Mouse (Mus musculus): ENCODE data around the gene Lmna. TPM values are rescaled to one million over a fixed set of nuclear protein-coding genes. Genes with fewer than 3 reads are reported as not detected.

The Lmna gene
- total and polyA plus RNA-seq, 2 experiments from 2014 or later, result 59.7 to 61.1 TPM

DNA sequence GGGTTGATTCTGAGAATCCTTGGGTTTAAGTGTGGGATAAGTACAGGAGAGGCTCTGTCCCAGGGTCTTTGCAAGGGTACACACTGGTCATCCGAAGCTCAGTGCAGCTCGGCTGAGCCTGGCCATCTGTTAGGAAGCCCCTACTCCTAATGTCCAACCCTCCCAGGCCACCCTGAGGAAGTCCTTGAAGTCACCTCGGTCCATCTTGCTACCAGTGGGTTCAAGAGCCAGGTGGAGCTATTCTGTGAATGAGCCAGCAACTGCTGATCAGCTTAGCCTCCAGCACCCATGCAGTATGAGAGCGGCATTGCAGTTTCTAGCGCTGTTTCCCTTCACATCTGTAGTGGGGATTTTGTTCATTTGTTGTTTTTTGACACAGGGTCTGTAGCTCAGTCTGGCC, 30.3 kb upstream of the Lmna start:
- Histone ChIP-seq H3K4me3 (ENCODE audit: low read length) (no peak overlapping the region), H3K9ac (replicated peaks; ENCODE audit: low read length) (0 out of 2 replicates have a peak overlapping the region, but pooled peaks have one; percentile 28), H3K27me3 (ENCODE audit: insufficient read depth, low read length) (no peaks in the 10 kb centered on the region), H3K9me3 (ENCODE audit: low read length) (no peaks in the 10 kb centered on the region), H3K36me3 (ENCODE audit: insufficient read depth, low read length) (peaks cover 24% of the 10 kb centered on the region), H3K27ac (peak overlapping the region; percentile 68), H3K4me2 (ENCODE audit: low read depth, low read length) (no peak overlapping the region), H3K4me1 (ENCODE audit: insufficient read depth, low read length) (peaks cover 26% of the 10 kb centered on the region)
- ATAC-seq, result no peak
- 60% methylated on average over 5 of the region's 5 CpGs for WGBS
- TF ChIP-seq CTCF (IDR thresholded peaks at IDR 0.05; ENCODE audit: low read depth), result peak; percentile 38
- peak; percentile 53 for DNase-seq (ENCODE audit: low spot score)

DNA sequence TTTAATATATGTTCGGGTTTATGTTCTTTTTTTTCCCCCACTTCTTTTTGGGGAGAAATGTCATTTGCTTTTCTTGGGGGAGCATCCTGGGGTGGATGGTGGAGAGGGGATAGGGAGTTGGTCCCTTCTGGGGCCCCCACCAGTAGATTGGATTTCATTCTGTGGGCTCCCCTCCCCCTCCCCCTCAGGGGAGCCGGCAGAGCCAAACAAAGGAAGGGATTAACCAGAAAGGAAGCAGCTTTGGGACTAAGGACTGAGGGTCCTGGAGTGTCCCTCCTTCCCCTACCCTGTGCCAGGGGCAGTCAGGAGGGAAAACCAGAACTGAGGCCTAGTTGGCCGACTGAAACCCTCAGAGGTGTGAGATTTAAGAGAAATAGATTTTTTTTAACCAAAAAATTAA, 29.6 kb upstream of the Lmna start:
- Histone ChIP-seq H3K4me2 (ENCODE audit: low read depth, low read length) (no peak overlapping the region), H3K9ac (replicated peaks; ENCODE audit: low read length) (no peak overlapping the region), H3K4me3 (ENCODE audit: low read length) (no peak overlapping the region), H3K27me3 (ENCODE audit: insufficient read depth, low read length) (no peaks in the 10 kb centered on the region), H3K27ac (peak overlapping the region; percentile 68; the same call in 1 of the 2 replicates), H3K4me1 (ENCODE audit: insufficient read depth, low read length) (peaks cover 33% of the 10 kb centered on the region), H3K9me3 (ENCODE audit: low read length) (no peaks in the 10 kb centered on the region), H3K36me3 (ENCODE audit: insufficient read depth, low read length) (peaks cover 24% of the 10 kb centered on the region)
- DNase-seq (ENCODE audit: low spot score) (peak; percentile 46), ATAC-seq (no peak)
- TF ChIP-seq CTCF (IDR thresholded peaks at IDR 0.05; ENCODE audit: low read depth), result no peak
- 9% methylated on average over 3 of the region's 3 CpGs for WGBS

DNA sequence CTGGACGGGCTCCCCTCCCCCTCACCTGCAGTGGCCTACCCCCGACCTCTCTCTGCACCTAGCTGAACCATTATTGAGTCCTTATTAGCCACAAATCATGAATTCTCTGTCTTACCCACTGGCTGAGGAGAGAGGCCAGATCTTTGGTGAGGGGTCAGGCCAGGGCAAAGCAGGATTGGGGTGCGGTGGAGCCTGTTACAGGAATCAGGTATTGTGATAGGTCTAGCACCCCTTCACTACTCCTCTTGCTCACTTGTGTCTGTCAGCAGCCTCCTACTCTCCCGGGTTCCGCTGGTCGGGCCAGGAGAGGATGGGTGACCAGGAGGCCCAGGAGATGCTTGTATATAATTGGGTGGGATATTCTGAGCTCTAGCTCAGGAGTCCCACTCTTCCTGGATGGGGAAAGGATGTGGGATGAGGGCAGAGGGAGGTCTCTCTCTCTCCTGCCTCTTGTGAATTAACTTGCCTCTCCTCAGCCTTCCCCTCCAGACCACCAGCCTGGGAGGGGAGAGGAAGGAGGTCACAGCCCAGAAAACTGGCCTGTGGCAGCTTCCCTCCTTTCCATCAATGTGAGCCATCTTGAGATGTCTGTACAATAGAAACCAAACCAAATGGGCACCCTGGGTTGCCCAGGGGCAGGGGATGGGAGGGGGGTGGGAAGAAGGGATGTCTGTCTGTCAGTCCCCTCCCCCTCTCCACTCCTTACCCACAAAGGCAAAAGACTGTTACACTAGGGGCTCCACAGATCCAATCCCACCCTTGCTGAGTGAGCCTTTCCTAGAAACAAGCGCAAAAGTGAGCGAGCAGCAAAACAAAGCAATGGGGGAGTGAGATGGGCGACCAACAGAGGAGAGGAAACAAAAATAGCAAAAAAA, 28.8 kb upstream of the Lmna start:
- Histone ChIP-seq H3K9me3 (ENCODE audit: low read length) (no peaks in the 10 kb centered on the region), H3K9ac (replicated peaks; ENCODE audit: low read length) (no peak overlapping the region), H3K36me3 (ENCODE audit: insufficient read depth, low read length) (peaks cover 24% of the 10 kb centered on the region), H3K27me3 (ENCODE audit: insufficient read depth, low read length) (no peaks in the 10 kb centered on the region), H3K4me2 (ENCODE audit: low read depth, low read length) (no peak overlapping the region), H3K4me3 (ENCODE audit: low read length) (no peak overlapping the region), H3K4me1 (ENCODE audit: insufficient read depth, low read length) (peaks cover 36% of the 10 kb centered on the region), H3K27ac (peak overlapping the region; percentile 34; the same call in 1 of the 2 replicates)
- TF ChIP-seq CTCF (IDR thresholded peaks at IDR 0.05; ENCODE audit: low read depth), result no peak
- 25% methylated on average over 9 of the region's 9 CpGs for WGBS
- DNase-seq (ENCODE audit: low spot score), result no peak
- no peak for ATAC-seq

DNA sequence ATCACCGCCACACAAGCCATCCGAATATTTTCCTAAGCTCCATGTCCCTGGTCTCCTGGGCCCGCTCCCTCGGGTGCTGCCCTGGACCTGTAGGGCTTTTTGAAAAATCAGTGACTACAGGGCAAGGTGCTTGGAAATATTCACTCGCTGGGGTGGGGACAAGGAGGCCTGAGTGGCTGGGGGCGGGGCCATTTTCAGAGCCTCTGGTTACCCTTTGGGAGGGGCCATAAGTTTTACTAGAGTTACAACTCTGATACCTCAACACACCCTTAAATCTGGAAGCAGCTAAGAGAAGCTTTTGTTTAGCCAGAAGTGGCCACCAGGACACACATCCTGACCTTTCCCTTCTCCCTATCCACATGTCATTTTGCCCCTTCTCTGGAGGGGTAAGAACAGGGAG, 27.4 kb upstream of the Lmna start:
- DNase-seq (ENCODE audit: low spot score) (no peak), ATAC-seq (no peak)
- Histone ChIP-seq H3K9ac (replicated peaks; ENCODE audit: low read length) (0 out of 2 replicates have a peak overlapping the region, but pooled peaks have one; percentile 49), H3K4me3 (ENCODE audit: low read length) (peak overlapping the region; percentile 66), H3K9me3 (ENCODE audit: low read length) (no peaks in the 10 kb centered on the region), H3K4me1 (ENCODE audit: insufficient read depth, low read length) (peaks cover 36% of the 10 kb centered on the region), H3K27me3 (ENCODE audit: insufficient read depth, low read length) (no peaks in the 10 kb centered on the region), H3K4me2 (ENCODE audit: low read depth, low read length) (peak overlapping the region; percentile 87), H3K27ac (peak overlapping the region; percentile 62), H3K36me3 (ENCODE audit: insufficient read depth, low read length) (peaks cover 24% of the 10 kb centered on the region)
- WGBS, result 64% methylated on average over 6 of the region's 6 CpGs
- TF ChIP-seq CTCF (IDR thresholded peaks at IDR 0.05; ENCODE audit: low read depth), result no peak

DNA sequence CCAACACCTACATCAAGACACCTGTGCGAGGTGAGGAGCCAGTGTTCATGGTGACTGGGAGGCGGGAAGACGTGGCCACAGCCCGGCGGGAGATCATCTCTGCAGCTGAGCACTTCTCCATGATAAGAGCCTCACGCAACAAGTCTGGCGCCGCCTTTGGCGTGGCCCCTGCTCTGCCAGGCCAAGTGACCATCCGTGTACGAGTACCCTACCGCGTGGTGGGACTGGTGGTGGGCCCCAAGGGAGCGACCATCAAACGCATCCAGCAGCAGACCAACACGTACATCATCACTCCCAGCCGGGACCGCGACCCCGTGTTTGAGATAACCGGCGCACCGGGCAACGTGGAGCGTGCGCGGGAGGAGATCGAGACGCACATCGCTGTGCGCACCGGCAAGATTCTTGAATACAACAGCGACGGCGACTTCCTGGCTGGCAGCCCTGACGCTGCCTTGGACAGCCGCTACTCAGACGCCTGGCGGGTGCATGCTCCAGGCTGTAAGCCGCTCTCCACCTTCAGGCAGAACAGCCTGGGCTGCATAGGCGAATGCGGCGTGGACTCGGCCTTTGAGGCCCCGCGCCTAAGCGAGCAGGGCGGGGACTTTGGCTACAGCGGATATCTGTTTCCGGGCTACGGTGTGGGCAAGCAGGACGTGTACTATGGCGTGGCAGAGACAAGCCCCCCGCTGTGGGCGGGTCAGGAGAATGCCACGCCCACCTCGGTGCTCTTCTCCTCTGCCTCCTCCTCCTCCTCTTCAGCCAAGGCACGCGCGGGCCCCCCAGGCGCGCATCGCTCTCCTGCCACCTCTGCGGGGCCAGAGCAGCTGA, 26.6 kb upstream of the Lmna start:
- peak overlapping the region; percentile 87 for H3K4me2 ChIP-seq (ENCODE audit: low read depth, low read length)
- DNase-seq (ENCODE audit: low spot score) (peak; percentile 71), ATAC-seq (no peak)
- H3K27me3 ChIP-seq (ENCODE audit: insufficient read depth, low read length), result no peaks in the 10 kb centered on the region
- no peak for TF ChIP-seq CTCF (IDR thresholded peaks at IDR 0.05; ENCODE audit: low read depth)
- no peaks in the 10 kb centered on the region for H3K9me3 ChIP-seq (ENCODE audit: low read length)
- peak overlapping the region; percentile 49 for H3K9ac ChIP-seq (replicated peaks; ENCODE audit: low read length)
- WGBS, result 6% methylated on average over 64 of the region's 64 CpGs
- peak overlapping the region; percentile 66 for H3K4me3 ChIP-seq (ENCODE audit: low read length)
- peak overlapping the region; percentile 62 for H3K27ac ChIP-seq
- H3K36me3 ChIP-seq (ENCODE audit: insufficient read depth, low read length), result peaks cover 24% of the 10 kb centered on the region
- peaks cover 30% of the 10 kb centered on the region for H3K4me1 ChIP-seq (ENCODE audit: insufficient read depth, low read length)

DNA sequence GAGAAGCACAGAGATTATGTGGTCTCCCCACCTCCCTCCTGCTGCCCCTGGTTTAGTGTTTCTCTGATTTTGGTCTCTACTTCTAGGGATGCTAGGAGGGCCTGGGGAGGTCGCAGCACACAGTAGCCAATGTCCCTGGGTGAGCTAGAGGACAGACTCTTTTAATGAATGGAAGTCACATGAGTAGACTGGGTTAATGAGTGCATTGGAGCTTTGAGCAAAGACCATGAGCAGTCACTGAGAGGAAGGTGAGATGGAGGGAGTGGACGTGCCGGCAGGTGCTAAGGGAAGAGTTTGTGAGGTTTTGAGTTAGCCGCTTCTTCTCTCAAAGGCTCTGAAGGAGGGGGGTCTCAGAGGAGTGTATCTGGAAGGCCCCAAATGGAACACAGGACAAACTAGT, 25.8 kb upstream of the Lmna start:
- peak overlapping the region; percentile 36; the same call in 1 of the 2 replicates for H3K27ac ChIP-seq
- ATAC-seq (no peak), DNase-seq (ENCODE audit: low spot score) (no peak)
- peak overlapping the region; percentile 49 for H3K9ac ChIP-seq (replicated peaks; ENCODE audit: low read length)
- 43% methylated on average over 4 of the region's 4 CpGs for WGBS
- H3K36me3 ChIP-seq (ENCODE audit: insufficient read depth, low read length), result peaks cover 24% of the 10 kb centered on the region
- no peak for TF ChIP-seq CTCF (IDR thresholded peaks at IDR 0.05; ENCODE audit: low read depth)
- peaks cover 33% of the 10 kb centered on the region for H3K4me1 ChIP-seq (ENCODE audit: insufficient read depth, low read length)
- H3K27me3 ChIP-seq (ENCODE audit: insufficient read depth, low read length), result no peaks in the 10 kb centered on the region
- H3K4me2 ChIP-seq (ENCODE audit: low read depth, low read length), result peak overlapping the region; percentile 87
- H3K9me3 ChIP-seq (ENCODE audit: low read length), result no peaks in the 10 kb centered on the region
- H3K4me3 ChIP-seq (ENCODE audit: low read length), result peak overlapping the region; percentile 66

All from hindbrain, postnatal 0 days (tissue).